Mouse (Mus musculus): ENCODE data around the gene Farsb. TPM values are rescaled to one million over a fixed set of nuclear protein-coding genes. Genes with fewer than 3 reads are reported as not detected.

Farsb gene
- polyA plus RNA-seq, 2 experiments: 38.6 to 111 TPM

- no peaks in the 10 kb centered on the region for H3K27me3 ChIP-seq (ENCODE audit: control insufficient read depth, insufficient read depth, low read length)
- DNase-seq (ENCODE audit: low read depth in 3 of 3, low spot score in 3 of 3) (no peak), ATAC-seq (ENCODE audit: insufficient read depth) (no peak)
- H3K27ac ChIP-seq: no peak overlapping the region
- no peaks in the 10 kb centered on the region for H3K36me3 ChIP-seq (replicated peaks; ENCODE audit: control insufficient read depth, insufficient read depth, low read depth)
- H3K4me2 ChIP-seq (ENCODE audit: low read depth): no peak overlapping the region
- TF ChIP-seq CTCF (IDR thresholded peaks at IDR 0.05; ENCODE audit: low read depth) (no peak), EP300 (IDR thresholded peaks at IDR 0.05; ENCODE audit: low read depth) (no peak)
- no peaks in the 10 kb centered on the region for H3K9me3 ChIP-seq (ENCODE audit: control insufficient read depth, low read length)
- no peak overlapping the region for H3K4me3 ChIP-seq (ENCODE audit: insufficient read depth in 1 of 2, low read depth in 2 of 2, low read length in 2 of 2)
- no peaks in the 10 kb centered on the region for H3K4me1 ChIP-seq (replicated peaks; ENCODE audit: control insufficient read depth in 2 of 2, insufficient read depth in 2 of 2, low read length in 1 of 2)
- no peak overlapping the region for H3K9ac ChIP-seq (replicated peaks)
- WGBS (ENCODE audit: insufficient replicate concordance): 48% methylated on average over 3 of the region's 3 CpGs
Measured at GRCm38 (mm10) chr1:78388848-78389247, 99.8 kb downstream of the Farsb start.

- no peak for TF ChIP-seq CTCF (IDR thresholded peaks at IDR 0.05; ENCODE audit: low read depth)
- no peak for TF ChIP-seq EP300 (IDR thresholded peaks at IDR 0.05; ENCODE audit: low read depth)
- H3K9me3 ChIP-seq (ENCODE audit: control insufficient read depth, low read length): no peaks in the 10 kb centered on the region
- DNase-seq (ENCODE audit: low read depth in 3 of 3, low spot score in 3 of 3): no peak
- ATAC-seq (ENCODE audit: insufficient read depth): no peak
- no peak overlapping the region for H3K4me2 ChIP-seq (ENCODE audit: low read depth)
- 38% methylated on average over 4 of the region's 4 CpGs for WGBS (ENCODE audit: insufficient replicate concordance)
- no peak overlapping the region for H3K9ac ChIP-seq (replicated peaks)
- no peaks in the 10 kb centered on the region for H3K27me3 ChIP-seq (ENCODE audit: control insufficient read depth, insufficient read depth, low read length)
- no peak overlapping the region for H3K27ac ChIP-seq
- no peaks in the 10 kb centered on the region for H3K36me3 ChIP-seq (replicated peaks; ENCODE audit: control insufficient read depth, insufficient read depth, low read depth)
- no peaks in the 10 kb centered on the region for H3K4me1 ChIP-seq (replicated peaks; ENCODE audit: control insufficient read depth in 2 of 2, insufficient read depth in 2 of 2, low read length in 1 of 2)
- H3K4me3 ChIP-seq (ENCODE audit: insufficient read depth in 1 of 2, low read depth in 2 of 2, low read length in 2 of 2): no peak overlapping the region
Measured at GRCm38 (mm10) chr1:78387854-78388253, 100.8 kb downstream of the Farsb start.

- no peak overlapping the region for H3K27ac ChIP-seq
- TF ChIP-seq EP300 (IDR thresholded peaks at IDR 0.05; ENCODE audit: low read depth): no peak
- no peak for TF ChIP-seq CTCF (IDR thresholded peaks at IDR 0.05; ENCODE audit: low read depth)
- no peak overlapping the region for H3K4me2 ChIP-seq (ENCODE audit: low read depth)
- H3K9ac ChIP-seq (replicated peaks): no peak overlapping the region
- DNase-seq (ENCODE audit: low read depth in 3 of 3, low spot score in 3 of 3): no peak
- 72% methylated on average over 4 of the region's 4 CpGs for WGBS (ENCODE audit: insufficient replicate concordance)
- no peak overlapping the region for H3K4me3 ChIP-seq (ENCODE audit: insufficient read depth in 1 of 2, low read depth in 2 of 2, low read length in 2 of 2)
- no peaks in the 10 kb centered on the region for H3K27me3 ChIP-seq (ENCODE audit: control insufficient read depth, insufficient read depth, low read length)
- no peaks in the 10 kb centered on the region for H3K9me3 ChIP-seq (ENCODE audit: control insufficient read depth, low read length)
- H3K36me3 ChIP-seq (replicated peaks; ENCODE audit: control insufficient read depth, insufficient read depth, low read depth): no peaks in the 10 kb centered on the region
- no peak for ATAC-seq (ENCODE audit: insufficient read depth)
- no peaks in the 10 kb centered on the region for H3K4me1 ChIP-seq (replicated peaks; ENCODE audit: control insufficient read depth in 2 of 2, insufficient read depth in 2 of 2, low read length in 1 of 2)
Measured at GRCm38 (mm10) chr1:78380950-78381349, 107.7 kb downstream of the Farsb start.

- H3K4me3 ChIP-seq (ENCODE audit: insufficient read depth in 1 of 2, low read depth in 2 of 2, low read length in 2 of 2): no peak overlapping the region
- TF ChIP-seq CTCF (IDR thresholded peaks at IDR 0.05; ENCODE audit: low read depth): no peak
- no peak for TF ChIP-seq EP300 (IDR thresholded peaks at IDR 0.05; ENCODE audit: low read depth)
- WGBS (ENCODE audit: insufficient replicate concordance): 61% methylated on average over 3 of the region's 3 CpGs
Measured at GRCm38 (mm10) chr1:78375058-78375457, 113.6 kb downstream of the Farsb start.

GRCm38 (mm10) chr1:78373836-78374235 lies 114.9 kb downstream of the Farsb start:
- Histone ChIP-seq H3K36me3 (replicated peaks; ENCODE audit: control insufficient read depth, insufficient read depth, low read depth) (no peaks in the 10 kb centered on the region), H3K27ac (no peak overlapping the region), H3K4me1 (replicated peaks; ENCODE audit: control insufficient read depth in 2 of 2, insufficient read depth in 2 of 2, low read length in 1 of 2) (no peaks in the 10 kb centered on the region), H3K27me3 (ENCODE audit: control insufficient read depth, insufficient read depth, low read length) (no peaks in the 10 kb centered on the region), H3K9ac (replicated peaks) (no peak overlapping the region), H3K4me3 (ENCODE audit: insufficient read depth in 1 of 2, low read depth in 2 of 2, low read length in 2 of 2) (no peak overlapping the region), H3K4me2 (ENCODE audit: low read depth) (no peak overlapping the region), H3K9me3 (ENCODE audit: control insufficient read depth, low read length) (no peaks in the 10 kb centered on the region)
- no peak for DNase-seq (ENCODE audit: low read depth in 3 of 3, low spot score in 3 of 3)
- ATAC-seq (ENCODE audit: insufficient read depth): no peak
- TF ChIP-seq EP300 (IDR thresholded peaks at IDR 0.05; ENCODE audit: low read depth): no peak
- TF ChIP-seq CTCF (IDR thresholded peaks at IDR 0.05; ENCODE audit: low read depth): no peak
- WGBS (ENCODE audit: insufficient replicate concordance): 57% methylated on average over 5 of the region's 5 CpGs

More at GRCm38 (mm10) chr1:78375058-78375457, 113.6 kb downstream of the Farsb start:
- no peaks in the 10 kb centered on the region for H3K27me3 ChIP-seq (ENCODE audit: control insufficient read depth, insufficient read depth, low read length)
- no peaks in the 10 kb centered on the region for H3K36me3 ChIP-seq (replicated peaks; ENCODE audit: control insufficient read depth, insufficient read depth, low read depth)
- H3K9ac ChIP-seq (replicated peaks): no peak overlapping the region
- H3K9me3 ChIP-seq (ENCODE audit: control insufficient read depth, low read length): no peaks in the 10 kb centered on the region
- no peaks in the 10 kb centered on the region for H3K4me1 ChIP-seq (replicated peaks; ENCODE audit: control insufficient read depth in 2 of 2, insufficient read depth in 2 of 2, low read length in 1 of 2)
- DNase-seq (ENCODE audit: low read depth in 3 of 3, low spot score in 3 of 3) (no peak), ATAC-seq (ENCODE audit: insufficient read depth) (no peak)
- H3K27ac ChIP-seq: no peak overlapping the region
- no peak overlapping the region for H3K4me2 ChIP-seq (ENCODE audit: low read depth)

Data from liver, embryonic 14.5 days (tissue).